Mouse (Mus musculus): ENCODE data around the gene Lyrm7. TPM values are rescaled to one million over a fixed set of nuclear protein-coding genes. Genes with fewer than 3 reads are reported as not detected.
A peak's percentile ranks its signal among the peaks of the same experiment; 100 is the strongest.

Gene Lyrm7
- total RNA-seq, 2 experiments from 2014 or later = 10.8 to 11.6 TPM

- DNase-seq = no peak
Measured at GRCm38 (mm10) chr11:54845470-54846442, 15.0 kb downstream of the Lyrm7 start.

GRCm38 (mm10) chr11:54844959-54845358 is 15.8 kb downstream of the Lyrm7 start:
- no peak for DNase-seq

- DNase-seq = no peak
Measured at GRCm38 (mm10) chr11:54844424-54844823, 16.3 kb downstream of the Lyrm7 start.

GRCm38 (mm10) chr11:54840891-54841290 is 19.8 kb downstream of the Lyrm7 start:
- no peak for DNase-seq

- no peak for DNase-seq
Measured at GRCm38 (mm10) chr11:54839696-54840095, 21.0 kb downstream of the Lyrm7 start.

GRCm38 (mm10) chr11:54836106-54836505 is 24.6 kb downstream of the Lyrm7 start:
- DNase-seq = peak; percentile 13 to 51

GRCm38 (mm10) chr11:54834596-54834995 is 26.1 kb downstream of the Lyrm7 start:
- no peak for DNase-seq

- no peak for DNase-seq
Measured at GRCm38 (mm10) chr11:54833833-54834232, 26.9 kb downstream of the Lyrm7 start.

GRCm38 (mm10) chr11:54826819-54827218 is 33.9 kb downstream of the Lyrm7 start:
- no peak for DNase-seq

- no peak for DNase-seq
Measured at GRCm38 (mm10) chr11:54825774-54826173, 34.9 kb downstream of the Lyrm7 start.

- no peak for DNase-seq
Measured at GRCm38 (mm10) chr11:54823467-54823866, 37.2 kb downstream of the Lyrm7 start.

- DNase-seq = peak in 1 of 2 experiments; percentile 15
Measured at GRCm38 (mm10) chr11:54819489-54819888, 41.2 kb downstream of the Lyrm7 start.

GRCm38 (mm10) chr11:54817449-54817848 is 43.3 kb downstream of the Lyrm7 start:
- no peak for DNase-seq

GRCm38 (mm10) chr11:54815659-54816058 is 45.1 kb downstream of the Lyrm7 start:
- no peak for DNase-seq

GRCm38 (mm10) chr11:54812812-54813516 is 47.8 kb downstream of the Lyrm7 start:
- DNase-seq = no peak

GRCm38 (mm10) chr11:54812314-54812713 is 48.4 kb downstream of the Lyrm7 start:
- no peak for DNase-seq

GRCm38 (mm10) chr11:54811054-54811453 is 49.7 kb downstream of the Lyrm7 start:
- DNase-seq = no peak

GRCm38 (mm10) chr11:54809582-54809981 is 51.1 kb downstream of the Lyrm7 start:
- DNase-seq = no peak

- no peak for DNase-seq
Measured at GRCm38 (mm10) chr11:54808177-54808576, 52.5 kb downstream of the Lyrm7 start.

GRCm38 (mm10) chr11:54807669-54808068 is 53.0 kb downstream of the Lyrm7 start:
- DNase-seq = no peak

- DNase-seq = no peak
Measured at GRCm38 (mm10) chr11:54806891-54807290, 53.8 kb downstream of the Lyrm7 start.

GRCm38 (mm10) chr11:54805196-54805595 is 55.5 kb downstream of the Lyrm7 start:
- peak; percentile 14 to 44 for DNase-seq

- no peak for DNase-seq
Measured at GRCm38 (mm10) chr11:54802621-54803020, 58.1 kb downstream of the Lyrm7 start.
